Mouse (Mus musculus): ENCODE results near the gene Medag. TPM values are rescaled to one million over a fixed set of nuclear protein-coding genes. Genes with fewer than 3 reads are reported as not detected.
A peak's percentile ranks its signal among the peaks of the same experiment; 100 is the strongest.

Medag gene
- polyA plus RNA-seq, 1 experiment from 2014 or later, result 2.6 TPM

DNA sequence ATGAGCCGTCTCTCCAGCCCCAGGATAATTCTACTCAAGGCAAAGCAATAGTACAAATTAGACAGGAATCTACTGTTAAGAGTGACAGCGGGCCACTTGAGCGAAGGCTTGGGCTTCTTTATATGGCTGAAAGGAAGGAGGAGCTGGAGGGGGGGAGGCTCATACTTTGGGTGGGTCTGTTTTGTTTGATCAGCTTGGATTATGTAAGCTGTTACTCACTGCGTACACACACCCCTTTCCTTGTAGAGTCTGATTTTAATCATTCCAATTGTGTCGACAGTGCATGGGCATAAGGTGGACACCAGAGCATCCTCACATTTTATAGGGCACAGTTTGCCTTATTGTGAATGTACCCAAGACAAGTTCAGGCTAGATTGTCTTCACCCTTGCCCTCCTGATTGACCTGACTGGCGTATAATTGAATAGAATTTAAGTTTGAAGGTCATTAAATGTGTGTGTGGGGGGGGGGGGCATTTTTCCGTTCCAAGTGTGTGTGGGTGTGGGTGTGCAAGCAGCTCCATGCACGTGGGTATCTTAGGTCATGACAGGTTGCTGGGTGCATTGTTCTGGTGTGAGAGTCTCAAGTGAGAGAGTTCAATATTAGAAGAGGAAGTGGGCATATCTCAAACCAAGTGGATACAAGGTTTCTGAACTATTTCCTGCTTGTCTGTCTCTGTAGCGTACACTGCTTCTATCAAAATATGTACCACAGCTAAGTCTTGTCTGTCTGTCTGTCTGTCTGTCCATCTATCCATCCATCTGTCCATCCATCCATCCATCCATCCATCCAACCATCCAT, 3.0 kb downstream of the Medag start:
- Histone ChIP-seq H3K27ac (no peak overlapping the region), H3K9ac (no peak overlapping the region), H3K4me1 (peaks cover 18% of the 10 kb centered on the region), H3K4me2 (no peak overlapping the region), H3K9me3 (no peaks in the 10 kb centered on the region), H3K36me3 (replicated peaks) (no peaks in the 10 kb centered on the region), H3K27me3 (replicated peaks) (no peaks in the 10 kb centered on the region), H3K4me3 (no peak overlapping the region)
- ATAC-seq (replicated peaks), result no peak
- WGBS, result 81% methylated on average over 9 of the region's 9 CpGs

DNA sequence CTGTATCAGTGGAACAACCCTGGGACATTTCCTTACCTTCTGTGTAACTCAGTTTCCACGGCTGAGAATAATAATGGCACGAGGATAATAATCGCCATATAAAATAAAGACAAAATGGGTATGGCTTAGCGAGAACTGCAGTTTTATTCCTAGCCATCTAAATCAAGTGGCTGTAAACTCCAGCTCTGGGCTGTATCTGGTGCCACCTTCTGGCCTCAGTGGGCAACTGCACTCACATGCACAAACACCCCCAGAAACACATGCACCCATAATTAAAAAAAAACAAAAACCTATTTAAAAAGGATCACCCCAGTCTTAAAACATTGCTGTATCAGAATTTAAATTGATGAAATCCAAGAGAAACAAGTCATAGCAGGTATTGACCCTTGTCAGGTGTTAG, 5.8 kb downstream of the Medag start:
- no peaks in the 10 kb centered on the region for H3K27me3 ChIP-seq (replicated peaks)
- no peaks in the 10 kb centered on the region for H3K36me3 ChIP-seq (replicated peaks)
- no peak overlapping the region for H3K4me3 ChIP-seq
- H3K27ac ChIP-seq, result no peak overlapping the region
- H3K9ac ChIP-seq, result no peak overlapping the region
- no peaks in the 10 kb centered on the region for H3K9me3 ChIP-seq
- H3K4me2 ChIP-seq, result no peak overlapping the region
- no peak for ATAC-seq (replicated peaks)
- 95% methylated on average over 4 of the region's 4 CpGs for WGBS
- H3K4me1 ChIP-seq, result peaks cover under 1% of the 10 kb centered on the region

DNA sequence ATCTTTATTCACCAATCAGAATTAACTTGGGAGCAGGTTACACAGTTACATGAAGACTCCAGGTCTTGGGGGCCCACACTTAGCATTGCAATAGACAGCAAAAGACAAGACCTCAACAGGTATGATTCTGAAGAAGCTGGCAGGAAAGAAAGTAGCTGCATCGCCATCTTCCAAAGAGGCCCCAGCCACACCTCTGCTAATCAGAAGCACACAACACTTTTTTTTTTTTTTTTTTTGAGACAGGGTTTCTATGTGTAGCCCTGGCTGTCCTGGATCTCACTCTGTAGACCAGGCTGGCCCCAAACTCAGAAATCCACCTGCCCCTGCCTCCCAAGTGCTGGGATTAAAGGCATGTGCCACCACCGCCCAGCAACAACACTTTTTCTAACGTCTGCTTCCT, 15.0 kb downstream of the Medag start:
- no peaks in the 10 kb centered on the region for H3K36me3 ChIP-seq (replicated peaks)
- H3K9ac ChIP-seq, result no peak overlapping the region
- no peak overlapping the region for H3K27ac ChIP-seq
- H3K27me3 ChIP-seq (replicated peaks), result no peaks in the 10 kb centered on the region
- H3K4me1 ChIP-seq, result peaks cover 16% of the 10 kb centered on the region
- H3K4me2 ChIP-seq, result no peak overlapping the region
- H3K9me3 ChIP-seq, result no peaks in the 10 kb centered on the region
- WGBS, result 96% methylated on average over 3 of the region's 3 CpGs
- ATAC-seq (replicated peaks), result no peak
- no peak overlapping the region for H3K4me3 ChIP-seq

DNA sequence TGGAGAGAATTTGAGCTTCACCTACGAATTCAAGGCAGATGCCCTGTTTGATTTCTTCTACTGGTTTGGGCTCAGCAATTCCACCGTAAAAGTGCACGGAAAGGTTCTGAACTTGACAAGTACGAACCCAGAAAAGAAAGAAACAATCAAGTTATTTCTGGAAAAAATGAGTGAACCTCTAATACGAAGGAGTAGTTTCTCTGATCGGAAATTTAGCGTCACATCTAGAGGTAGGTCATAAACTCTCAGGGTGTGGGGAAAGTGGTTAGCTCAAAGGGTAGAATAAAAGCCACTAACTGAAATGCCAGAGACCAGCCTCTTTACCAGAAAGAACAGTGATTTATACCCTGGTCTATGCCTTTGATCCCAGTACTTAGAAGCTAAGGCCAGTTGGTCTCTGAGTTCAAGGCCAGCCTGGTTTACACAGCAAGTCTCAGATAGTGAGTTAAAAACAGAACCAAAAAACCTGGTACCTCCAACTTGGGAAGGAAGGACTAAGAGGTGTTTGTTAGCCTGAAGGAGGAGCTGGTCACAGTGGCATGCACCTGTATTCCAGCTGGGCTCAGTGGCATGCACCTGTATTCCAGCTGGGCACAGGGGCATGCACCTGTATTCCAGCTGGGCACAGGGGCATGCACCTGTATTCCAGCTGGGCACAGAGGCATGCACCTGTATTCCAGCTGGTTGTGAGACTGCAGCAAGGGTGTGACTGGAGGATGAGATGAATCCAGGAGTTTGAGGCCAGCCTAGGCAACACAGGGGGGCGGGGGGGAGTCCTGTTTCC, 15.9 kb downstream of the Medag start:
- WGBS, result 91% methylated on average over 8 of the region's 8 CpGs
- Histone ChIP-seq H3K27ac (0 out of 2 replicates have a peak overlapping the region, but pooled peaks have one; percentile 29), H3K27me3 (replicated peaks) (no peaks in the 10 kb centered on the region), H3K4me1 (peaks cover 16% of the 10 kb centered on the region), H3K9me3 (no peaks in the 10 kb centered on the region), H3K36me3 (replicated peaks) (no peaks in the 10 kb centered on the region), H3K4me2 (no peak overlapping the region), H3K9ac (no peak overlapping the region), H3K4me3 (no peak overlapping the region)
- ATAC-seq (replicated peaks), result no peak

DNA sequence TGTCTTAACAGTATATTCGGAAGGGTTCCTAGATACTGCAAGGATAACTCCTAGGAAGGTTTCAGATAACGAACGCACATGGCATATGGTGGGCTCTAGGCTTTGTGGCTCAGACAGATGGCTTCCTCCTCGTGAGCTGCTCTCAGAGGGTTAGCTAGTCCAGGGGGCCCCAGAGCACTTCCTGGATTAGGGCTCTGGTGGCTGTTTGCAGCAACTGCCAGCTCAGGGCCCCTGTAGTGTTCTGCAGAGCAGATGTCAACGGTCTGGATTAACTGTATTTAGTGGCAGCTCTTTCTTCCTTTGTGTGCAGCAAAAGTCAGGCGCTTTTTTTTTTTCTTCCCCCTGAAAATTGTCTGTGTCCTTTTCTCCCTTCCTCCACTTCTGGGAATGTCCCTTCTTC, 16.8 kb downstream of the Medag start:
- peak; percentile 85 for ATAC-seq (replicated peaks)
- Histone ChIP-seq H3K27me3 (replicated peaks) (no peaks in the 10 kb centered on the region), H3K4me3 (no peak overlapping the region), H3K4me2 (no peak overlapping the region), H3K36me3 (replicated peaks) (no peaks in the 10 kb centered on the region), H3K4me1 (peaks cover 16% of the 10 kb centered on the region), H3K27ac (peak overlapping the region; percentile 63), H3K9me3 (no peaks in the 10 kb centered on the region), H3K9ac (peak overlapping the region; percentile 12; the same call in 1 of the 2 replicates)
- 4% methylated on average over 6 of the region's 6 CpGs for WGBS

DNA sequence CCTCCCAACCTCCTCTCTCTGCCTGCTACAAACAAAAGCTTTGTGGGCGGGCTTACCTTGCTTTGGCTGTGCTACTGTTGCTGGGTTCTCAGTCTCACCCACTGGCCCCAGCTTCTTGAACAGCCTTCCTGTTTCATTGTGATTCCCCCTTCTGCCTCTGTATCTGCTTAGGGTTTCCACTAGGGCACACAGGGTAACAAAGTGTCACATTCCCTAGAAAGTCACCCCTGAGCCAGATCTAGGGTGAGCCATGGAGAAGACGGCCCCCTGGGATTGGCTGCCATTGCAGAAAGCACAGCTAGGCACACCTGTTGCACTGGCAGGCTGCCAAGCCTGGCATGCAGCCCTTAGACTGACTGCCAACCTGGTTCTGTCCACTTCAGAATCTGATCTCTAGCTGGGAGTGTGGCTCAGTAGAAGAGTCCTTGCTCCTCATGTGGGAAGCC, 17.3 kb downstream of the Medag start:
- 23% methylated on average over 2 of the region's 2 CpGs for WGBS
- peaks cover 16% of the 10 kb centered on the region for H3K4me1 ChIP-seq
- H3K9me3 ChIP-seq, result no peaks in the 10 kb centered on the region
- H3K4me2 ChIP-seq, result no peak overlapping the region
- H3K4me3 ChIP-seq, result no peak overlapping the region
- no peaks in the 10 kb centered on the region for H3K36me3 ChIP-seq (replicated peaks)
- peak overlapping the region; percentile 63; the same call in 1 of the 2 replicates for H3K27ac ChIP-seq
- H3K9ac ChIP-seq, result no peak overlapping the region
- no peaks in the 10 kb centered on the region for H3K27me3 ChIP-seq (replicated peaks)
- ATAC-seq (replicated peaks), result peak; percentile 66; the same call in 1 of the 2 replicates

DNA sequence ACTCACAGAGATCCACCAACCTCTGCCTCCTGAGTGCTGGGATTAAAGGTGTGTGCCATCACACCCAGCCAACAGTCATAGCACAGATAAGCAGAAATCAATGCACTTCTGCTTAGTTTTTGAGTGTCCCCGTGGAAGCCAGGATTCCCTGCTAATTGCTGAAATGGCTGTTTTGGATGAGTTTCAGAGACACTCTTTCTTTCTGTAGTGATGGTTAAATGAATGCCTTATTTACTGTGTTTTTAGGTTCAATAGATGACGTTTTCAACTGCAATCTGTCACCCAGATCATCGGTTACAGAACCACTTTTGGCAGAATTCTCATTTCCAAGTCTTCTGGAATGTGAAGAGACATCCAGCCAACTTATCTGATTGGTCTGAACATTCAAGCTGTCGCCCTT, 18.0 kb downstream of the Medag start:
- WGBS, result 80% methylated on average over 4 of the region's 4 CpGs
- H3K27ac ChIP-seq, result no peak overlapping the region
- H3K27me3 ChIP-seq (replicated peaks), result no peaks in the 10 kb centered on the region
- no peaks in the 10 kb centered on the region for H3K36me3 ChIP-seq (replicated peaks)
- H3K9me3 ChIP-seq, result no peaks in the 10 kb centered on the region
- H3K4me2 ChIP-seq, result no peak overlapping the region
- no peak overlapping the region for H3K9ac ChIP-seq
- ATAC-seq (replicated peaks), result no peak
- H3K4me3 ChIP-seq, result no peak overlapping the region
- peaks cover 16% of the 10 kb centered on the region for H3K4me1 ChIP-seq

DNA sequence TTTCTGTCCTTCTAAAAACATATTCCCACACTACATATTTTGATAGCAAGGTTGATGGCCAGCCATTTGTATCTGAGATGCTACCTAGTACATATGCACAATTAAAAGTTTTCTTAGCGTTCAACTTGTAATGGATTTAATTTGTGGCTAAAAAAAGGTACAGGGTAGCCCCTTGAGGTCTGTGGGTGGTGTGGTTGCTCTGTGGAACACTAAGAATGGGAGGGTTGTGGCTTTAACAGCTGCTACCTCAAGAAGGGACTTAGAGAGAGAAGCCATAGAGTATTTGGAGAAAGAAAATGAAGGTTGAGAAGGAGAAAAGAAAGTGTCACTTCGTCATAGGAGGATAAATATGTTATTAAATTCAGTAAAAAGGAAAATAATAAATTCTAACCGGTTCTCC, 19.4 kb downstream of the Medag start:
- Histone ChIP-seq H3K9ac (no peak overlapping the region), H3K27ac (no peak overlapping the region), H3K9me3 (no peaks in the 10 kb centered on the region), H3K4me2 (no peak overlapping the region), H3K4me1 (peaks cover 16% of the 10 kb centered on the region), H3K4me3 (no peak overlapping the region), H3K36me3 (replicated peaks) (no peaks in the 10 kb centered on the region), H3K27me3 (replicated peaks) (no peaks in the 10 kb centered on the region)
- no peak for ATAC-seq (replicated peaks)
- 87% methylated on average over 3 of the region's 3 CpGs for WGBS

DNA sequence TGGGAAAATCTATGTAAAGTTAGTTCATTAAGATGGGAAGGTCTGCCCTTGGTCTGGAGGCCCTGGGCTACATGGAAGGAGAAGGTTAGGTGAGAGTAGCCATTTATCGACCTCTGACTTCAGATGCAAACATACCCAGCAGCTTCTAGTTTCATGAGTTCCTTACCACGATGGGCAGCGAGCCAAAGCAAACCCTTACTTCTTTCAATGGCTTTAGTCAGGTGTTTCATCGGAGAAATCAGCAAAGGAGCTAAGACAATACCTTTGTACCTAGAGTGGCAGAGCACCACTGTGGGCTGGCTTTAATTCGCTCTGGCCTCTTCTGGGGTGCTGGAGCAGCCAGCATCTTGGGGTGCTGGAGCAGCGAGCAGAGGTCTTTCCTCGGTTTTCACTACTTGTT, 22.1 kb downstream of the Medag start:
- H3K9ac ChIP-seq, result no peak overlapping the region
- no peaks in the 10 kb centered on the region for H3K36me3 ChIP-seq (replicated peaks)
- no peaks in the 10 kb centered on the region for H3K27me3 ChIP-seq (replicated peaks)
- ATAC-seq (replicated peaks), result no peak
- H3K27ac ChIP-seq, result no peak overlapping the region
- H3K4me2 ChIP-seq, result no peak overlapping the region
- H3K4me3 ChIP-seq, result no peak overlapping the region
- H3K4me1 ChIP-seq, result peaks cover 8% of the 10 kb centered on the region
- no peaks in the 10 kb centered on the region for H3K9me3 ChIP-seq
- 75% methylated on average over 7 of the region's 7 CpGs for WGBS

DNA sequence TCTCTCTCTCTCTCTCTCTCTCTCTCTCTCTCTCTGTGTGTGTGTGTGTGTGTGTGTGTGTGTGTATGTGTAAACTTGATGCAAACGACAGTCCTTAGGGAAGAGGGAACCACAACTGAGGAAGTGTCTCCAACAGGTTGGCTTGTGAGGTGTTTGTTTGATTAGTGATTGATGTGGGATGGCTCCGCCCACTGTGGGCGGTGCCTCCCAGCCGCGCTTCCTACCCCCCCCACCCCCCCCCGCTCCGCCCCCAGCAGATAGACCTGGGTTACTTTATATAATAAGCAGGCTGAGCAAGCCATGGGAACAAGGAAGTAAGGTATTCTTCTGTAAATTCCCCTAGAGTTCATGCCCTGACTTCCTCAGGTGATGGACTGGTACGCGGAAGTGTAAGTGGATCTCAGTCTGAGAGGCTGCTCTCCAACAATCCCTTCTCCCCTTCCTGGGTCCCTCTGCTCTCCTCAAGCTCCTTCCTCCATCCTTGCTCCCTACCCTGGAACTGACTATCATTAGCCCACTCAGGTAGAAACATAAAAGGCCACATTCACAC, 22.7 kb downstream of the Medag start:
- Histone ChIP-seq H3K4me1 (peaks cover 7% of the 10 kb centered on the region; the same call in 1 of the 2 replicates), H3K4me3 (no peak overlapping the region), H3K4me2 (no peak overlapping the region), H3K9ac (no peak overlapping the region), H3K9me3 (no peaks in the 10 kb centered on the region), H3K27ac (no peak overlapping the region), H3K36me3 (replicated peaks) (no peaks in the 10 kb centered on the region), H3K27me3 (replicated peaks) (no peaks in the 10 kb centered on the region)
- no peak for ATAC-seq (replicated peaks)
- 46% methylated on average over 9 of the region's 9 CpGs for WGBS

DNA sequence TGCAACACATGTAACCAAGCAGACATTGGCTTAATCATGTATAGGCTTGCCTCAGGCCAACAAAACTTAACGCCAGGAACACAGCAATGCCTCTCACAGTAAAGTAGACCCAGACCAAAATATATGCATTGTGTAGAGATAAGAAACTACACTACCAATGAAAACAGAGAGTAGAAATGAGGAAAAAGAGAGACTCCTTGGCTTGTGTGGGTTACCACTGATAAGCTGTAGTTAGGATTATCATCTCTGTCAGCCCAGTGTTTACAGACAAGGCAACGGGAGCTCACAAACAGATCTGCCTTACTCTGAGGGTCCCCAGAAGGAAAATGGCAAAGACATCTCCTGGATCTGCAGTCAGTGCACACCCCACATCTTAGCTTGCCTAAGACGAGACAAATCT, 25.0 kb downstream of the Medag start:
- Histone ChIP-seq H3K36me3 (replicated peaks) (no peaks in the 10 kb centered on the region), H3K4me2 (no peak overlapping the region), H3K4me3 (no peak overlapping the region), H3K27me3 (replicated peaks) (no peaks in the 10 kb centered on the region), H3K27ac (no peak overlapping the region), H3K9ac (no peak overlapping the region), H3K9me3 (no peaks in the 10 kb centered on the region), H3K4me1 (peaks cover 21% of the 10 kb centered on the region)
- WGBS, result 80% methylated on average over 3 of the region's 3 CpGs
- no peak for ATAC-seq (replicated peaks)

DNA sequence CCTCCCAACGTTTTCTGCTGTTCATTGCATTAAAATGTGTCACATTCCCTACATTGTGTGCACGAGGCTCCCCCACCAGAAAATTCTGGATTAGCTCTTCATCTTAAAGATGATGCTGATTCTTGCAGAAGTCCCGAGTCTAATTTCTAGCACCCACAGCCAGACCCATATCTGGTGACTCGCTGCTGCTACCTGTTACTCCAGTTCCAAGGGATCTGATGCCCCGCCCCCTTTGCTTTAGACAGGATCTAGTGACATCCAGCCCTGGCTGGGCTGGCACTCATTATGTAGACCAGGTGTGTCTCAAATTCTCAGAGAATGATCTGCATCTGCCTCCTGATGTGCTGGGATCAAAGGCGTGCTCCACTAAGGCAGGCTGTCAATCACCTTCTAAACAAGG, 25.6 kb downstream of the Medag start:
- H3K4me1 ChIP-seq, result peaks cover 27% of the 10 kb centered on the region
- H3K27me3 ChIP-seq (replicated peaks), result no peaks in the 10 kb centered on the region
- H3K4me3 ChIP-seq, result no peak overlapping the region
- no peaks in the 10 kb centered on the region for H3K36me3 ChIP-seq (replicated peaks)
- no peaks in the 10 kb centered on the region for H3K9me3 ChIP-seq
- no peak for ATAC-seq (replicated peaks)
- H3K9ac ChIP-seq, result no peak overlapping the region
- 79% methylated on average over 6 of the region's 6 CpGs for WGBS
- H3K27ac ChIP-seq, result no peak overlapping the region
- H3K4me2 ChIP-seq, result no peak overlapping the region

Measured in midbrain, embryonic 15.5 days (tissue).